9 mouse cellular contexts compared by ENCODE assay signal in genomic region chr9:40638394-40639049, GRCm38 (mm10). TPM values are rescaled to one million over a fixed set of nuclear protein-coding genes. Genes with fewer than 3 reads are reported as not detected.
A peak's percentile ranks its signal among the peaks of the same experiment; 100 is the strongest.
DNase-seq lines count a peak whose midpoint lies in the region; ATAC-seq lines count a peak whose summit lies in the region.
"Had no signal": no experiment of that assay in that cellular context is flagged by ENCODE, and none has a peak within 500 bp of the region (broad histone marks: within the 10 kb centered on the region; RNA-seq: fewer than 3 reads in every experiment).

No protein-coding gene starts in this region.

- DNase-seq in heart, adult 11 months = peak; percentile 94
- DNase-seq in heart, postnatal 25 days (ENCODE audit: low spot score) = no peak
- DNase-seq in adrenal gland, adult 2 months = peak; percentile 53
- peak; percentile 83 for DNase-seq in embryo, embryonic 9.5 days (ENCODE audit: extremely low spot score)
- DNase-seq in heart, postnatal 10 days = peak; percentile 44 to 56
- DNase-seq in layer of hippocampus, postnatal 14 days (ENCODE audit: low spot score in 2 of 2) = peak; percentile 45 to 49
- DNase-seq in midbrain, embryonic 11.5 days (ENCODE audit: low spot score, missing footprints) = peak; percentile 96
- no peak for DNase-seq in c-Kit-positive CD71-positive TER-119-positive erythroid progenitor cells, embryonic 14.5 days (ENCODE audit: low spot score)

- H3K4me1 ChIP-seq in midbrain, embryonic 11.5 days (ENCODE audit: control insufficient read depth, insufficient read depth, low read length) = peaks cover 17% of the 10 kb centered on the region

- peak overlapping the region; percentile 73 for H3K27ac ChIP-seq in midbrain, embryonic 11.5 days (ENCODE audit: low read depth, low read length)

- H3K4me2 ChIP-seq in midbrain, embryonic 11.5 days = peak overlapping the region; percentile 62

- H3K36me3 ChIP-seq in midbrain, embryonic 11.5 days (ENCODE audit: control insufficient read depth, insufficient read depth, low read length) = no peaks in the 10 kb centered on the region

- H3K9ac ChIP-seq in midbrain, embryonic 11.5 days (ENCODE audit: low read length) = peak overlapping the region; percentile 55

- peak overlapping the region; percentile 32 for H3K4me3 ChIP-seq in midbrain, embryonic 11.5 days (ENCODE audit: low read depth, low read length)

- 1% methylated on average over 14 of the region's 14 CpGs for WGBS in midbrain, embryonic 11.5 days

- no peaks in the 10 kb centered on the region for H3K9me3 ChIP-seq in midbrain, embryonic 11.5 days (ENCODE audit: control insufficient read depth, low read length)

- no peaks in the 10 kb centered on the region for H3K27me3 ChIP-seq in midbrain, embryonic 11.5 days (ENCODE audit: control insufficient read depth, insufficient read depth, low read length)

- intact Hi-C loops in heart, postnatal 25 days (cut with DNase I) = no loop called here
- intact Hi-C loops in heart, postnatal 10 days (cut with DNase I) = no loop called here

- peak; percentile 90 for ATAC-seq in midbrain, embryonic 11.5 days (ENCODE audit: low FRiP score)

RNA-seq across cellular contexts. Expression of gene Gm21915, which starts 31.9 kb away (rescaled TPM):
- total RNA-seq in heart, postnatal 25 days (2021) = not detected
- total RNA-seq in adrenal gland, adult 2 months (2021) = not detected
- polyA plus RNA-seq in adrenal gland, adult 2 months (2012; rRNA removed) = not detected in 2 replicates
- total RNA-seq in heart, postnatal 10 days (2021) = not detected
- not detected for total RNA-seq in layer of hippocampus, postnatal 14 days (2021)
- not detected in 2 replicates for polyA plus RNA-seq in midbrain, embryonic 11.5 days (2014; fragmentation: Nextera tagmentation; extraction: Ambion mirVana)
- total RNA-seq: gastrocnemius, adult 8-10 months had no signal

RNA-seq across cellular contexts. Expression of gene Clmp, which starts 47.2 kb away (rescaled TPM):
- 1 to 10 TPM; 3.4 to 7.0 TPM for total RNA-seq in heart, postnatal 25 days (2021)
- 1 to 10 TPM; 6.3 TPM for total RNA-seq in adrenal gland, adult 2 months (2021)
- polyA plus RNA-seq in adrenal gland, adult 2 months (2012; rRNA removed) = 25.4 and 29.5 TPM in 2 replicates
- total RNA-seq in heart, postnatal 10 days (2021) = 1 to 10 TPM; 4.8 to 7.8 TPM
- total RNA-seq in layer of hippocampus, postnatal 14 days (2021) = 10 to 100 TPM; 36.1 to 39.2 TPM
- polyA plus RNA-seq in midbrain, embryonic 11.5 days (2014; fragmentation: Nextera tagmentation; extraction: Ambion mirVana) = 26.2 and 29.7 TPM in 2 replicates

Comparison
In these comparisons a context has a peak if more than half of its experiments do, and no peak if none do; other contexts are left out.
1. DNase-seq: peak in heart, adult 11 months (single experiment), adrenal gland, adult 2 months (single experiment), embryo, embryonic 9.5 days (single experiment), heart, postnatal 10 days (2 of 2), layer of hippocampus, postnatal 14 days (2 of 2) and midbrain, embryonic 11.5 days (single experiment); none in heart, postnatal 25 days (single experiment) and c-Kit-positive CD71-positive TER-119-positive erythroid progenitor cells, embryonic 14.5 days (single experiment).
2. RNA of gene Clmp, which starts 47.2 kb away (total RNA-seq): 36.1 to 39.2 TPM in layer of hippocampus, postnatal 14 days; 4.8 to 7.8 TPM in heart, postnatal 10 days, 3.4 to 7.0 TPM in heart, postnatal 25 days and 6.3 TPM in adrenal gland, adult 2 months; every median in the first group is over 4 times any median in the second.